Mouse (Mus musculus) cerebellum, adult 9-11 months (tissue): ENCODE measurements at regions not wholly inside any gene's neighbourhood (a gene's known extent, or its start where the extent isn't known, plus 50 kb on each side); places are given as distances from the start of the nearest gene placed in this dataset.

ENCODE experiments used
- DNase-seq: peaks from one replicate; pipeline ENCODE4 v3.0.0; 2022

DNA sequence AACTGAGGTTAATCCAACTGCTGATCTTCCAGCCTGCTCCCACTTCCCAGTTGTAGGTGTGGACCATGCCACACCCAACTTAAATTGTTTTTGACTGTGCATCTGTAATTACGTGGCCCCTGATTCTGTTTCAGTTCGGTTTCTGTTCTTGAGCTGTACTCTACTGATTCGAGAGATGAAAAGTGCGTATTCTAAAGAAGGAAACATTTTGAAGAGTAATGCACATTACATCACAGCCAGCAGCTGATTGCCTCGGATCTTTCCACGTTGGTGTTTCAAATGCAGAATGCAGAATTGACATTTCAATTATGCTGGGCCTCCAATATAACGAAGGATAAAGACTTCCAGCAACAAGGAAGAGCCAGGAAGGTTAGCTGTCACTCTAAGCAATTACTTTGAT lies 64.7 kb upstream of the Cnot2 start:
- no peak for DNase-seq

DNA sequence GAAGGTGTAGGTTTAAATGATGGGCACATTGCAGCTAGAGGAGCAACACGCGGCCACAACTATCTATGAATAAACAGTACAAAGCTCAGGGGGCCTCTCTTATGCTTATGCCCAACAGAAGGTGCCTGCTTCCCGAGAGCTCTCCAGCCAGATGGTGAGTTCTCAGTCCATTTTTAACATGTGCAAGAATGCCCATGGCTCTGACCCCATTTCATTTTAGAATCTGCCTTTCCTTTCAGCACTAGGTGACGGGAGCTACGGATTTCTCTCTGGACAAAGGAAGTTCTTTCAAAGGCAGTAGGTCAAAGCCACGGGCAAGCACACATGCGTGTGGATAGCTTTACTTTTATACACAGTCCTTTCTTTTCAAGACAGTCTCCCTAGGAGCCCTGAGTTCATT lies 64.3 kb upstream of the Cnot2 start:
- DNase-seq: peak; percentile 89

DNA sequence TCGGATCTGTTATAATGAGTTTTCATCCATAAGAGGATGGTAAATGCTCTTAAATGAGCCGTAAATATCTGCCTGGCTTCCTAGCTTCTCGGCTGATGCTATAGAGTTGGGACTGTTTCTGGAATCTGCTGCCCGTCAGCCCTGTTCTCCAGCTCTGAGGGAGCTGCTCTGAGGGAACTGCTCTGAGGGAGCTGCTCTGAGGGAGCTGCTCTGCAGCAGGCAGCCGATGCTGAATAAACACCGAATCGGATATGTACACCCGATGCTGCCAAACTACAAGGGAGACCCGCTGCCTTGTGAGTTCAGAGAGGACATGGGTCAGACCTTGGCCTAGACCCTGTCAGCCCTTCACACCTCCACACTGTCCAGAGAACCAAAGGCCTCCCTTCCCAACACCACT lies 63.8 kb upstream of the Cnot2 start:
- DNase-seq: no peak
